Mouse (Mus musculus) telencephalon, adult 2 months (tissue): ENCODE measurements at regions not wholly inside any gene's neighbourhood (a gene's known extent, or its start where the extent isn't known, plus 50 kb on each side); places are given as distances from the start of the nearest gene placed in this dataset.
"Not testable (repeated sequence)": the region's sequence is repeated elsewhere in the genome, so short reads cannot be mapped to it uniquely, and the experiment has no call there.

Experiments
- DNase-seq: peaks from one replicate; pipeline ENCODE4 v3.0.0-alpha.2; 2011; ENCODE audit warnings: low read depth, low spot score

GRCm38 (mm10) chr1:194437301-194437700 lies 180.7 kb upstream of the Plxna2 start:
- DNase-seq = no peak

DNA sequence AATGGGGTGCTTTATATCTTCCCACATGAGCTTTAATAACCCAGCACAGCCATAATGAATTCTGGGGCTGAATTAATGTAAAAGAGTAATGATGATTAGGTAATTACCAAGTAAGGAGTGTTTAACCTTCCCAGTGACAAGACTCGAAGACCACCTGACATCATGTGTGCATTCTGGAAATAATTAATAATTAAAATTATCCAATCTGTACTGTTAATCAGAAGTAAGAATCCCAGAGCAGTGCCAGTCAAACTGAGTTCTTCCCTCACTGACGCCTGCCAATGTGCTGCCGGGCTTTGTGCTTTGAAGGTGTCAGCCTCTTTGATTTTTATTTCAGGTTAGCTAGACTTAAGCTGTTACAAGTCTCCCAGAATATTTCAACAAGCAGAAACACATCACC lies 183.0 kb upstream of the Plxna2 start:
- no peak for DNase-seq

DNA sequence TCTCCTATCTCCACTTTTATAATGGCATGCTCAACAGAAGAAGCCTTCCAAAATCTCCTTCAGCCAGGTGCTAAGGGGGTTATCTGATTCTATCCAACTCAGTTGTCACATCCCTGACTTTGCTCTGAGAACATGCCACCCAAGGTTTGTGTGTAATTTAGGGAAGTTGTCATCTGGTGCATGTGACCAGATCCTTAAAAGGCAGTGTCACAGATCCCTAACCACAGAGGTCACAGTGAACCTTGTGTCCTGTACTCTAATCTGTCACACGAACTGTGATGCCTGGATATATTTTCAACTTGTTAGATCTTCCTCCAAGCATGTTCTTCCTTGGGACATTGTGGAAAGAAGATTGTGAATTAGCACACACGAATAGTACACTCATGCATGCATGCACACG lies 189.4 kb upstream of the Plxna2 start:
- DNase-seq = no peak

- DNase-seq = no peak
These were observed 191.7 kb upstream of the Plxna2 start for GRCm38 (mm10) chr1:194426293-194426692.

DNA sequence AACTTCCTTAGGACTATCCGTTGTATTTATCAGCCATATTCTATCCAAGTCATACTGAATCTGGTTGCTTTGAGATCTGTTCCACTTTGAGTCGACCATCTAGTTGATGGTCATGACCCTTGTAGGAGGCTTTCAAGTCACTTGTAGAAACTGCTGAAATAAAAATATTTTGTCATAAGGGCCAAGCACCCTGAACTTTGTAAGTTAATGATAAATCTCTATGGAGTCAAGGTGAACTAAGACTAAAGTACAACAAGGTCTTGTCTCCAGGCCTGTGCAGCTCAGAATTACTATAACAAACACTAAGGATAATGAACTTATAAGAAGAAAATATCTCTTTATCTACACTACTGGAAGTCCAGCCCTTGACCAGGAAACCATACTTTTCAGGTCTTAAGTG lies 193.8 kb upstream of the Plxna2 start:
- no peak for DNase-seq

GRCm38 (mm10) chr1:194412193-194412592 lies 205.8 kb upstream of the Plxna2 start:
- no peak for DNase-seq

- no peak for DNase-seq
These were observed 206.2 kb upstream of the Plxna2 start for GRCm38 (mm10) chr1:194411788-194412187.

- no peak for DNase-seq
These were observed 218.7 kb upstream of the Plxna2 start for GRCm38 (mm10) chr1:194399281-194399680.

DNA sequence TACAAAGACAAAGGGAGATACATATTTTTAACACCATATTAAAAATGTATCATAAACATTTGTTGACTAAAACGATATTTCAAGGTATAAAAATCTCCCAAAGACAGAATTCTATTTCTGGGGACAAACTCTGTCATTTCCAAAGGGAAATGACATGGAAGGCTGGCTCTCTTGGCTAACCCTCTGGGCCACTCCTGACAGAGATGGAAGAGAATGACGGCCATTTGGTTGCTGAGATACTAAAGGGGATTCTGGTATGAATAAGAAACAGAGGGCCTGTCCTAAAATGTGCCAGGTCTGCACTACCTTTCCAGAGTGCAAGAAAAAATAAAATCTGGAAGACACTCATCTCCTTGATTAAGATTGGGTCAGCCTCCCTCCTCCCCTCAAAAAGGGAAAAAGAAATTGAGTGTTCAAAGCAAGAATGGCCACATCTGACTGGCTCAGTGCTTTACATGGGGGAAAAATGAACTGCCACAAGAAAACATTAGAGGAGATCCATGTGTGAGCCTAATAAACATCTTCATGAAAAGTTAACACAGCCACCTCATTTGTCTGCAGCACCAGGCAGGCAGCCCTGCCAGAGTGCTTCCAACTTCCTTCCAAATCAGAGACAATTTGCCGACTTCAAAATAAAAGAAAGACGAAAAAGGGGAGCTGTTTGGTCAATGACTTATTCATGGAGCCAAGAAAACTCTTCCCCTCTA lies 221.1 kb upstream of the Plxna2 start:
- DNase-seq = no peak

GRCm38 (mm10) chr1:194393720-194394119 lies 224.3 kb upstream of the Plxna2 start:
- DNase-seq = no peak

DNA sequence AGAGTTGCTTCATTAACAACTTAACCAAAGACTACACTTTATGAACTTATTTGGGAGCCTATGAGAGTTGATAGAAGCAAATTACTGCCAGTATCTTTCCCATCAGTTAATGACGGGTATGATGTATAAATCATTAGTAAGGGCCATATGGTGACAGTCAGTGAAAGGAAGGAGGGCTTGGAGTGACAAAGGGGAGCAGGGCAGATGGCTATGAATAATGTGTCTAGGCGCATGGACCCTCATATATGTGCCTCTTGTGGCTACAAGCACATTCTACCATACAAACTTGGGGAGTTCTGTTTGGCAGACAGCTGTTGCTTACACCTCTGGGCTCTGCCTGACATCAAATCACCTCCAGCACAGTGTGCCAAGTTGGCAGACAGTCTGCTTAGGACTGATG lies 227.8 kb upstream of the Plxna2 start:
- DNase-seq = no peak

GRCm38 (mm10) chr1:194378135-194378534 lies 239.9 kb upstream of the Plxna2 start:
- no peak for DNase-seq

- DNase-seq = not testable (repeated sequence)
These were observed 244.5 kb upstream of the Plxna2 start for GRCm38 (mm10) chr1:194373511-194373910.

GRCm38 (mm10) chr1:194363917-194364316 lies 254.1 kb upstream of the Plxna2 start:
- no peak for DNase-seq

GRCm38 (mm10) chr1:194363129-194363768 lies 254.8 kb upstream of the Plxna2 start:
- no peak for DNase-seq

DNA sequence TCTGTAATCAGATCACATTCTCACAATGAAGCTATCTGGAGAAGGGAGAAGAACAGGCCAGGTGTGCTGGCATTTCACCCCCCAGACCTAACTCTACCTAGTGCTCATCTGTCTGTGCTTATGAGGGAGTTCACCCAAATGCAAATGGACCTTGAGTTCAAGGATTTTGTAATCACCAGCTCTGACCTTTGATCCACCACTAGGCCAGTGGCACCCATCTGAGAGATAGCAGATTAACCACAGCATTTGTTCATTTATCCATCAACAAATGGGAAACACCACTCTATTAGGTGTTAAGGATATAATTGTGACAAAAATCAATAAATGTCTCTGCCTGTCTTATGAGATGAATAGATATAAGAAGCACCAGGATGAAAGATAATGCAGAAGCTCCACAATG lies 255.7 kb upstream of the Plxna2 start:
- no peak for DNase-seq

DNA sequence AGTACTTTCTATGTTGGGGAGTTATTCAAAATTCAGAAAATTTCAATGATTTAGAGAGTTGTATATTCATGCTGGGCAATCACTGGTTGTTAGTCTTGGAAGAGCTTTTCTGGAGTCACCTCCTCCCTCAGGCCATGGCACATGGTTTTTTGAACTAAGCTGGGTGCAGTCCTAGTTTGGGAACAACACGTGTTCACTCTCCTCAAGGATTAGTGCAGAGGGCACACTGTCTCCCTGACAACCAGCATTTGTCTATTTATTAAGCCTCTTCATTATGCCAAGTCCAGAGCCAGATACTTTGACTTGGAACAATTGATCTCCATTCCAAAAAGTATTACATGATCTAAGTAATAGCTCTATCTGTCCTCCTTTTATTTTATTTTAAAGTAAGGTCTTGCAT lies 256.7 kb upstream of the Plxna2 start:
- no peak for DNase-seq

DNA sequence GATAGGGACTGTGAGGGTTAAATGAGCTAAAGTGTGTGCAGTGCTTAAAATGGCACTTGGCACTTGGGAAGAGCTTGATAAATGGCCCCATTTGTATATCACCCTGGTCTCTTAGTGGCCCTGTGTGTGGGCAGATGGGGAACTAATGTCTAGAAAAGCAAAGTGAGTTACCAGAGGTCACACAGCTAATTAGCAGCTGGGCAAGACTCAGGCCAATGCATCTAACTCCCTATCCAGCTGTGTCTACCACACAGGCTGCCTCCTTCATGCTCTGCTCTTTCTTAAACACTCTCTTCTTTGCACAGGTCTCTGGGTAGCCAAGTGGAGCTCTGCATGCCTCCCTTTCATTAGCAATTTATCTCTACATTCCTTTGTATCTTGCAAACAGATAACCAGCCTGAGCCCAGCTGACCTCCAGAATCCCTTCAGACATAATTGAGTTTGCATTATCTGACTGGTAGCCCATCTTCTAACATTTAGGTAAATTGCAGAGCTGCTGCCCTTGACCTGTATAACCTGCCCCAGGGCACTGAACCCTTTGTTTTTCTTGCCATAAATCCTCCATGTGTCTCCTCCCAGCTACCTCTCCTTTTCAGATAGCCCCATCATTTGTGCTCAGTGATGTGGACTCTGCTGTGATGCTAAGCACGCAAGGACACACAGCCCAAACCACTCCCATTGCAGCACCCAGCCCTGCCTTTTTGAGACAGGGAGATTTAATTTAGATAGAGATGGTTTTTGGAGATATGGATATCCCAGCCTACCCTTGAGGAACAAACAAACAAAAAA lies 263.5 kb upstream of the Plxna2 start:
- no peak for DNase-seq

DNA sequence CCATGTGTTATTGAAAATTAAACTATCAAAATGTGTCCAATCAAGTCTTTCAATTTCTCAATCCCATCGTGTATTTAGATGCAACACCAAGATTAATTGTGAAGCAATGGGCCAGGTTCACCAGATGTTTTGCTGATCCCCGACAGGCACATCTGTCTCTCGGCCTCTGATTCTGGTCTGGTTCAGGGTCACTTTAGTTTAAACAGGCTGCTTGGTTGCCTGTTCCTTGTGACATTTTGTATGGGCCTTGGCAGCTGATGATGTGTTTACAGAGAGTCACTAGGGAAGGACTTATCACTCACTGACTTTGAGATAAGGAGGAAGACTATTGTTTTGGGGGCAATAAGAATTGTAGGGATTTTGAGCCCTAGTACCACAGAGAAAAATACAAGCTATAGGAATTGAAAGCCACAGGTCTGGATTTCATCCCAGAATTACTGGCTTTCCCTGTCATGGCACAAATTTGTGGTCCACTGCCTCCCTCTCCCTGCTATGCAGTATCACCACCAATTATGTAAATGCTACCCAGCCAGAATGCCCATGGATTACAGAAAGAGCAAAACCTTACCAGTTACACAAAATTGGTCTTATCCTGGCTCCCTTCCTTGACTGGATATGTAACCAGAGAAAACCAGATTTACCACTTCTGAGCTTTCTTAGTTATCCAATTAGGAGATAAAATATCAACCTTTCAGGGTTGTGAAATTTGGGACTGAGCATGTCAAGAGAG lies 272.5 kb upstream of the Plxna2 start:
- no peak for DNase-seq

DNA sequence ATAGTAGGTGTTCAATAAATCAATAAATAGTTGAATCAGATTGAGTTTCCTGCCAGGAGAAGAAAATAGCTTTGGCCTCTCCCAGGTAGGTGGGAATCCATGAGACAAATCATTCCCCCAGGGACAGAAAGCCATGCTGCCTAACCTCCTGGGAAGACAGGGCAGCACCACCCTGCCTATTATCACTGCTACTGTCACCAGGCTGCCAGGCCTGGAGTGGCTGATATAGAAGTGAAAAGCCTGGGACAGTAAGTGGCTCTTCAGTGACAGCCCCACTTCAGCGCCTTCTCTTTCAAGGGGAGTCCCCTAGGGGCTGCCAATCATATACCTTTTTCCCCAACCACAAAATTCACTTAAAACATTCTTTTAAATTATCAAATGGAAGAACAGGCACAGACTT lies 275.4 kb upstream of the Plxna2 start:
- DNase-seq = no peak

- DNase-seq = no peak
These were observed 276.3 kb upstream of the Plxna2 start for GRCm38 (mm10) chr1:194341758-194342157.
